Mouse (Mus musculus): ENCODE measurements around the gene Vkorc1l1. TPM values are rescaled to one million over a fixed set of nuclear protein-coding genes. Genes with fewer than 3 reads are reported as not detected.

The Vkorc1l1 gene
- total and polyA plus RNA-seq, 2 experiments from 2014 or later, result 8.4 to 17.4 TPM

- Histone ChIP-seq H3K9me3 (replicated peaks; ENCODE audit: control insufficient read depth, low read length) (no peaks in the 10 kb centered on the region), H3K9ac (replicated peaks; ENCODE audit: low read depth, low read length) (no peak overlapping the region), H3K4me2 (ENCODE audit: low read depth, low read length) (no peak overlapping the region), H3K36me3 (replicated peaks; ENCODE audit: control insufficient read depth, insufficient read depth, low read length) (no peaks in the 10 kb centered on the region), H3K4me1 (ENCODE audit: control insufficient read depth, insufficient read depth) (no peaks in the 10 kb centered on the region), H3K27me3 (ENCODE audit: control insufficient read depth, insufficient read depth, low read length) (no peaks in the 10 kb centered on the region), H3K27ac (ENCODE audit: low read depth) (no peak overlapping the region), H3K4me3 (ENCODE audit: low read depth, low read length) (no peak overlapping the region)
- ATAC-seq (ENCODE audit: insufficient read depth, low read depth), result no peak
- WGBS, result 62% methylated on average over 8 of the region's 8 CpGs
- no peak for DNase-seq (ENCODE audit: low spot score)
- TF ChIP-seq CTCF (IDR thresholded peaks at IDR 0.05; ENCODE audit: low read depth), result no peak
- TF ChIP-seq EP300 (IDR thresholded peaks at IDR 0.05; ENCODE audit: low read depth), result no peak
Observed at GRCm38 (mm10) chr5:129919320-129919719, 22.4 kb upstream of the Vkorc1l1 start.

GRCm38 (mm10) chr5:129921972-129922371, 19.8 kb upstream of the Vkorc1l1 start:
- DNase-seq (ENCODE audit: low spot score) (no peak), ATAC-seq (ENCODE audit: insufficient read depth, low read depth) (no peak)
- no peak overlapping the region for H3K4me2 ChIP-seq (ENCODE audit: low read depth, low read length)
- no peaks in the 10 kb centered on the region for H3K27me3 ChIP-seq (ENCODE audit: control insufficient read depth, insufficient read depth, low read length)
- no peak overlapping the region for H3K9ac ChIP-seq (replicated peaks; ENCODE audit: low read depth, low read length)
- no peaks in the 10 kb centered on the region for H3K4me1 ChIP-seq (ENCODE audit: control insufficient read depth, insufficient read depth)
- no peak overlapping the region for H3K27ac ChIP-seq (ENCODE audit: low read depth)
- no peaks in the 10 kb centered on the region for H3K9me3 ChIP-seq (replicated peaks; ENCODE audit: control insufficient read depth, low read length)
- 87% methylated on average over 4 of the region's 4 CpGs for WGBS
- TF ChIP-seq CTCF (IDR thresholded peaks at IDR 0.05; ENCODE audit: low read depth) (no peak), EP300 (IDR thresholded peaks at IDR 0.05; ENCODE audit: low read depth) (no peak)
- H3K4me3 ChIP-seq (ENCODE audit: low read depth, low read length), result no peak overlapping the region
- H3K36me3 ChIP-seq (replicated peaks; ENCODE audit: control insufficient read depth, insufficient read depth, low read length), result no peaks in the 10 kb centered on the region

- WGBS, result 67% methylated on average over 8 of the region's 8 CpGs
- H3K9ac ChIP-seq (replicated peaks; ENCODE audit: low read depth, low read length), result no peak overlapping the region
- no peak overlapping the region for H3K4me3 ChIP-seq (ENCODE audit: low read depth, low read length)
- H3K36me3 ChIP-seq (replicated peaks; ENCODE audit: control insufficient read depth, insufficient read depth, low read length), result no peaks in the 10 kb centered on the region
- no peak for ATAC-seq (ENCODE audit: insufficient read depth, low read depth)
- H3K27me3 ChIP-seq (ENCODE audit: control insufficient read depth, insufficient read depth, low read length), result no peaks in the 10 kb centered on the region
- H3K4me2 ChIP-seq (ENCODE audit: low read depth, low read length), result no peak overlapping the region
- TF ChIP-seq CTCF (IDR thresholded peaks at IDR 0.05; ENCODE audit: low read depth), result no peak
- TF ChIP-seq EP300 (IDR thresholded peaks at IDR 0.05; ENCODE audit: low read depth), result no peak
- H3K4me1 ChIP-seq (ENCODE audit: control insufficient read depth, insufficient read depth), result no peaks in the 10 kb centered on the region
- H3K9me3 ChIP-seq (replicated peaks; ENCODE audit: control insufficient read depth, low read length), result no peaks in the 10 kb centered on the region
- DNase-seq (ENCODE audit: low spot score), result no peak
- no peak overlapping the region for H3K27ac ChIP-seq (ENCODE audit: low read depth)
Observed at GRCm38 (mm10) chr5:129924820-129925452, 16.8 kb upstream of the Vkorc1l1 start.

- DNase-seq (ENCODE audit: low spot score), result no peak
- WGBS, result 71% methylated on average over 5 of the region's 5 CpGs
- Histone ChIP-seq H3K9me3 (replicated peaks; ENCODE audit: control insufficient read depth, low read length) (no peaks in the 10 kb centered on the region), H3K9ac (replicated peaks; ENCODE audit: low read depth, low read length) (no peak overlapping the region), H3K27me3 (ENCODE audit: control insufficient read depth, insufficient read depth, low read length) (no peaks in the 10 kb centered on the region), H3K4me2 (ENCODE audit: low read depth, low read length) (no peak overlapping the region), H3K36me3 (replicated peaks; ENCODE audit: control insufficient read depth, insufficient read depth, low read length) (no peaks in the 10 kb centered on the region), H3K4me3 (ENCODE audit: low read depth, low read length) (no peak overlapping the region), H3K27ac (ENCODE audit: low read depth) (no peak overlapping the region), H3K4me1 (ENCODE audit: control insufficient read depth, insufficient read depth) (no peaks in the 10 kb centered on the region)
- TF ChIP-seq EP300 (IDR thresholded peaks at IDR 0.05; ENCODE audit: low read depth) (no peak), CTCF (IDR thresholded peaks at IDR 0.05; ENCODE audit: low read depth) (no peak)
- no peak for ATAC-seq (ENCODE audit: insufficient read depth, low read depth)
Observed at GRCm38 (mm10) chr5:129925933-129926332, 15.8 kb upstream of the Vkorc1l1 start.

GRCm38 (mm10) chr5:129929924-129930855, 11.6 kb upstream of the Vkorc1l1 start:
- Histone ChIP-seq H3K9me3 (replicated peaks; ENCODE audit: control insufficient read depth, low read length) (no peaks in the 10 kb centered on the region), H3K4me1 (ENCODE audit: control insufficient read depth, insufficient read depth) (no peaks in the 10 kb centered on the region), H3K4me2 (ENCODE audit: low read depth, low read length) (no peak overlapping the region), H3K27ac (ENCODE audit: low read depth) (no peak overlapping the region), H3K27me3 (ENCODE audit: control insufficient read depth, insufficient read depth, low read length) (no peaks in the 10 kb centered on the region), H3K36me3 (replicated peaks; ENCODE audit: control insufficient read depth, insufficient read depth, low read length) (no peaks in the 10 kb centered on the region), H3K4me3 (ENCODE audit: low read depth, low read length) (no peak overlapping the region), H3K9ac (replicated peaks; ENCODE audit: low read depth, low read length) (no peak overlapping the region)
- 42% methylated on average over 9 of the region's 9 CpGs for WGBS
- DNase-seq (ENCODE audit: low spot score) (no peak), ATAC-seq (ENCODE audit: insufficient read depth, low read depth) (no peak)
- TF ChIP-seq EP300 (IDR thresholded peaks at IDR 0.05; ENCODE audit: low read depth), result no peak
- TF ChIP-seq CTCF (IDR thresholded peaks at IDR 0.05; ENCODE audit: low read depth), result no peak

Measured in heart, postnatal 0 days (tissue).